Mouse (Mus musculus): ENCODE results near the gene Ttc7b. TPM values are rescaled to one million over a fixed set of nuclear protein-coding genes. Genes with fewer than 3 reads are reported as not detected.

Gene Ttc7b
- polyA plus RNA-seq, 1 experiment from 2014 or later, result 4.6 TPM

DNA sequence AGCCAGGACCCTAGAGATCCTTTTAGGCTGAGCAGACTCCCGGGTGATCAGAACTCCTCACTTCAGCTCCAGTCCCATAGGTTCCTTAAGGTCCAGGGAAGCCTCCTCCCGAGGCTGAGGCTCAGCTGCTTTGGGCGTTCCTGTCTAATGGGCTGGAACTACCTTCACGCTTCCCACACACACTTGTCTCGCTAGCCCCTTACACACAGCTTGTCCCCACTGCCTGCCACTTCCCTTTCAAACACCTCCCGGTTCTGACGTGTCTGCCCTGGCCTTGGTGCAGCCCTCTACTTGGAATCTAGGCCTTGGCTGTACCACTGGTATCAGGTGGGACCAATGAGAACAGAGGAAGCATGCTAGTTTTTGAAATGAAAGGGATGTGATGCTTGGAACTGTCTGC, 38.4 kb downstream of the Ttc7b start:
- H3K9me3 ChIP-seq, result no peaks in the 10 kb centered on the region
- no peaks in the 10 kb centered on the region; the same call in 1 of the 2 replicates for H3K36me3 ChIP-seq
- WGBS, result 77% methylated on average over 7 of the region's 7 CpGs
- H3K4me1 ChIP-seq, result peaks cover 10% of the 10 kb centered on the region; the same call in 1 of the 2 replicates
- H3K4me3 ChIP-seq, result no peak overlapping the region
- H3K4me2 ChIP-seq, result no peak overlapping the region
- H3K27me3 ChIP-seq, result no peaks in the 10 kb centered on the region
- H3K9ac ChIP-seq, result no peak overlapping the region
- no peak for ATAC-seq (ENCODE audit: borderline replicate concordance, extremely low read depth, low FRiP score, low TSS enrichment)
- H3K27ac ChIP-seq, result no peak overlapping the region

- no peak overlapping the region for H3K4me3 ChIP-seq
- H3K27me3 ChIP-seq, result no peaks in the 10 kb centered on the region
- H3K36me3 ChIP-seq, result no peaks in the 10 kb centered on the region; the same call in 1 of the 2 replicates
- no peak for ATAC-seq (ENCODE audit: borderline replicate concordance, extremely low read depth, low FRiP score, low TSS enrichment)
- no peaks in the 10 kb centered on the region for H3K9me3 ChIP-seq
- H3K4me1 ChIP-seq, result peaks cover 10% of the 10 kb centered on the region; the same call in 1 of the 2 replicates
- WGBS, result 80% methylated on average over 8 of the region's 8 CpGs
- no peak overlapping the region for H3K27ac ChIP-seq
- H3K9ac ChIP-seq, result no peak overlapping the region
- no peak overlapping the region for H3K4me2 ChIP-seq
Measured at GRCm38 (mm10) chr12:100481443-100482026, 39.1 kb downstream of the Ttc7b start.

DNA sequence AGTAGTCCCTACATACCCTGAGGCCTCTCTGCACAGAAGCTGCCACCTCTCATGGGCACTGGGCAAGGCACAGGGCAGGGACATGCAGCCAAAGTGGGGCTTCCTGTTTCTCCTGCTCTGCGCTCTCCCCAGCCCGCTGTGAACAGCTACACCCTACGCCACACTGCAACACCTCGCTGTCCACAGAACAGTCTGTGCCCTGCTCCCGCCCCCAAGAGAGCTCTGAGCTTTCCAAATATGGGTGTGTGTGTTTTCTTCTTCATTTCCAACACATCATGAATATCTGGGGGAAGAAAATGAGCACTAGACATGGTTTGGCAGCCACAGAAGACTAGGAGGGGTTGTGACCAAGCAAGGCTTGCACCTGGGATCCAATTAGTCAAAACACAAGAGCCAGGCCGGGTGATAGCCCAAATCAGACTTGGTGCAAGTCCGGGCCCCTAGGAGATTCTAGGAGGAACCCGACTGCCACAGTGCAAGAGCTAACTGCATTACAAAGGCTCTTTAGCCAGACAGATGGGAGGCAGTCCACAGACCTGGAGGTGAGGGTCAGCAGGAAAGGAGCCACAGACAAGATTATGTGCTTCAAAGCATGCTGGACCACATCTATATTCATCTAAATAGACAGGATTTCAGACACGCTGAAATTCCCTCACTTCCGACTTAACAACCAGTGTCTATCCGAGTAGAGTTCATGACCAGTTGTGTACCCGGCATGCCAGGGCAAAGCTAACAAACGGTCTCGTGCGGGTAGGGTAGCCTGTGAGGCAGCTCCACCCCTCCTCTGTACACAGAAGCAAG, 39.8 kb downstream of the Ttc7b start:
- peak; percentile 55; the same call in 1 of the 2 replicates for ATAC-seq (ENCODE audit: borderline replicate concordance, extremely low read depth, low FRiP score, low TSS enrichment)
- peaks cover 11% of the 10 kb centered on the region; the same call in 1 of the 2 replicates for H3K4me1 ChIP-seq
- H3K27me3 ChIP-seq, result no peaks in the 10 kb centered on the region
- H3K9ac ChIP-seq, result no peak overlapping the region
- 0 out of 2 replicates have a peak overlapping the region, but pooled peaks have one; percentile 15 for H3K27ac ChIP-seq
- H3K9me3 ChIP-seq, result no peaks in the 10 kb centered on the region
- WGBS, result 77% methylated on average over 15 of the region's 15 CpGs
- H3K36me3 ChIP-seq, result no peaks in the 10 kb centered on the region; the same call in 1 of the 2 replicates
- no peak overlapping the region for H3K4me3 ChIP-seq
- H3K4me2 ChIP-seq, result no peak overlapping the region

GRCm38 (mm10) chr12:100479892-100480621, 40.6 kb downstream of the Ttc7b start:
- WGBS, result 34% methylated on average over 7 of the region's 7 CpGs

DNA sequence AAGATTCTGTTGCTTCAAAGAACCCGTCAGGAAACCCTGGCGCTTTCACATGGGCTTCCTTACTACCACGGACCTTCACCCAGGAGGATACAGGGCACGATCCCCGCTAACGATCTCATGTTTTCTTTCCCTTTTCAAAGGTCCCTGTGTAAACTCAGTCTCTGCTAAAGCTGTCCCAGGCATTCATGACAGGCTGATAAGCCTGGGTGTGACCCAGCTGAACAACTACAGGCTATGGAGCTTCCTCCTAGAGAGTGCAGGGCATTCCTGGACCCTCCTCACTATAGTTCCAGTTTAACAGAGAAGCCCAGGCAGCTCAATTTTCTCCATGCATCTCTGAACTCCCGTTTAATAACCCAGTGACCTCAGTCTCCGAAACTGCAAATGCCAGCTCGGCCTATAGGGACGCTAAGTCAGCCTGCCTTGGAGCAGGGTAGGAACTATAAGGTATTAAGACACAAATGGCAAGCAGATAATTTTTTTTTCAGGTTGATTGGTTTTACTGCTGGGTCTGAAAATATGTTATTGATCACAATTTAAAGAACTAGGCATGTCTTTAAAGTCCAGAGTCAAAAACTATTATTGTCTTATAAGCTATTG, 41.3 kb downstream of the Ttc7b start:
- H3K4me3 ChIP-seq, result no peak overlapping the region
- peaks cover 14% of the 10 kb centered on the region; the same call in 1 of the 2 replicates for H3K4me1 ChIP-seq
- ATAC-seq (ENCODE audit: borderline replicate concordance, extremely low read depth, low FRiP score, low TSS enrichment), result no peak
- H3K9ac ChIP-seq, result no peak overlapping the region
- WGBS, result 56% methylated on average over 10 of the region's 10 CpGs
- no peaks in the 10 kb centered on the region for H3K27me3 ChIP-seq
- H3K4me2 ChIP-seq, result no peak overlapping the region
- no peaks in the 10 kb centered on the region; the same call in 1 of the 2 replicates for H3K36me3 ChIP-seq
- H3K27ac ChIP-seq, result no peak overlapping the region
- H3K9me3 ChIP-seq, result no peaks in the 10 kb centered on the region

More at GRCm38 (mm10) chr12:100479892-100480621, 40.6 kb downstream of the Ttc7b start:
- Histone ChIP-seq H3K27me3 (no peaks in the 10 kb centered on the region), H3K9ac (no peak overlapping the region), H3K4me1 (peaks cover 14% of the 10 kb centered on the region; the same call in 1 of the 2 replicates), H3K36me3 (no peaks in the 10 kb centered on the region; the same call in 1 of the 2 replicates), H3K4me3 (no peak overlapping the region), H3K9me3 (no peaks in the 10 kb centered on the region), H3K27ac (no peak overlapping the region), H3K4me2 (no peak overlapping the region)
- 0 out of 2 replicates have a peak, but pooled peaks have one; percentile 12 for ATAC-seq (ENCODE audit: borderline replicate concordance, extremely low read depth, low FRiP score, low TSS enrichment)

- no peaks in the 10 kb centered on the region for H3K9me3 ChIP-seq
Measured at GRCm38 (mm10) chr12:100478615-100479014, 42.0 kb downstream of the Ttc7b start.

DNA sequence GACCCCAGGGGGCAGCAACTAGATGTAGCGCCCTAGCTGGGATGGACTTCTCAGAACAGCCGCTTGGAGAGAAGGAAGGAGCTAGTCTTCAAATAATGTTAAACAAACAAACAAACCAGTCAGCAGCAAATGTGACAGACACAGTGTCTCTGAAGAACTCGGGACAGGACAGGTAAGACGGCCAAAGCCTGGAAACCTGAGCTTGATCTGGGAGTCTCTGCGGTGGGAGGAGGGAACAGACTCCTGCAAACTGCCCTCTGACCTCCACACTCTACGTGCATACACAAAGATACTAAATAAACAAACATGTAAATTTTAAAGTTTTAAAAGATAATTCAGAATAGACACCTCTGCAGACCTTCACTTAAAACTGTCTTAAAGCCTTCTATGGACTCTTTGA, 42.5 kb downstream of the Ttc7b start:
- ATAC-seq (ENCODE audit: borderline replicate concordance, extremely low read depth, low FRiP score, low TSS enrichment), result no peak
- no peak overlapping the region for H3K4me2 ChIP-seq
- no peaks in the 10 kb centered on the region for H3K27me3 ChIP-seq
- H3K4me3 ChIP-seq, result no peak overlapping the region
- peaks cover 14% of the 10 kb centered on the region; the same call in 1 of the 2 replicates for H3K4me1 ChIP-seq
- H3K9me3 ChIP-seq, result no peaks in the 10 kb centered on the region
- H3K36me3 ChIP-seq, result no peaks in the 10 kb centered on the region
- H3K27ac ChIP-seq, result no peak overlapping the region
- 54% methylated on average over 6 of the region's 6 CpGs for WGBS
- H3K9ac ChIP-seq, result no peak overlapping the region

More at GRCm38 (mm10) chr12:100478615-100479014, 42.0 kb downstream of the Ttc7b start:
- ATAC-seq (ENCODE audit: borderline replicate concordance, extremely low read depth, low FRiP score, low TSS enrichment), result no peak
- Histone ChIP-seq H3K9ac (no peak overlapping the region), H3K4me2 (no peak overlapping the region), H3K27me3 (no peaks in the 10 kb centered on the region), H3K36me3 (no peaks in the 10 kb centered on the region), H3K4me3 (no peak overlapping the region), H3K27ac (no peak overlapping the region), H3K4me1 (peaks cover 14% of the 10 kb centered on the region; the same call in 1 of the 2 replicates)
- WGBS, result 78% methylated on average over 6 of the region's 6 CpGs

DNA sequence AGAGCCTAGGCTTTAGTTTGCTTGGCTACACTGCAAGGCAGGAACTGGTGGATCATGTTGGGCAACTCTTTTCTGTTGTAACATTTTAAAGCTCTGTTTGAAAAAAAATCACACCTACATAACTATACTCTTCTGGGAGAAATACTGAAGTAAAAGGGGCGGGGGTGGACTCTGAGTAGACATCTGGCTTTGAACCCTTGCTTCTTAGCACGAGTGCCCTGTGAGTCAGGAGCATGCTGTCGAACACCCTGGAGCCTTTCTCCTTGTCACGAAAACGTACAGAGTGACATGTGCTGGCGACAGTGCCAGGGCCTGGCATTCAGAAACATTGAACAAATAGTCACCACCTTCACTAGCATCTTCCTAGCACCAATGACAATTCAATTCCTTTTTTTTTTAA, 43.2 kb downstream of the Ttc7b start:
- H3K9ac ChIP-seq, result no peak overlapping the region
- no peaks in the 10 kb centered on the region for H3K36me3 ChIP-seq
- no peak overlapping the region for H3K4me3 ChIP-seq
- no peak overlapping the region for H3K27ac ChIP-seq
- peaks cover 14% of the 10 kb centered on the region; the same call in 1 of the 2 replicates for H3K4me1 ChIP-seq
- no peak for ATAC-seq (ENCODE audit: borderline replicate concordance, extremely low read depth, low FRiP score, low TSS enrichment)
- no peak overlapping the region for H3K4me2 ChIP-seq
- 73% methylated on average over 6 of the region's 6 CpGs for WGBS
- no peaks in the 10 kb centered on the region for H3K9me3 ChIP-seq
- no peaks in the 10 kb centered on the region for H3K27me3 ChIP-seq

DNA sequence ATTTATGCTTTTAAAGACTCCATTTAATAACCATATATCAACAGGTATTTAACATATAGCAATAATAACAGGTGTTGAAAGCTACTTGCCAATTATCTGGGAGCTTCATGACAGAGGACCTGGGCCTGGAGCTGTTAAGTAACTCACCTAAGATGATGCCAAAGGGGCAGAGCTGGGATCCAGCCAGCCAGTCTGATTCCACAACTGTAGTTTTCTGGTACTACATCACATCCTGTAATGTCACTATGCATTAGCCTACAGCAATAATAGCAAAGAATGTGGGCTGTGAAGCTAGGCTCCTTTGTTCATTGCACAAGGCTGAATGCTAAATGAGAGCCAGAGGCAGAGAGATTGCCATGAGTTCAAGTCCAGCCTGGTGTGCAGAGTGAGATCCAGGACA, 44.3 kb downstream of the Ttc7b start:
- no peak overlapping the region for H3K4me2 ChIP-seq
- H3K27ac ChIP-seq, result no peak overlapping the region
- H3K9ac ChIP-seq, result no peak overlapping the region
- no peaks in the 10 kb centered on the region for H3K36me3 ChIP-seq
- H3K27me3 ChIP-seq, result no peaks in the 10 kb centered on the region
- ATAC-seq (ENCODE audit: borderline replicate concordance, extremely low read depth, low FRiP score, low TSS enrichment), result no peak
- H3K9me3 ChIP-seq, result no peaks in the 10 kb centered on the region
- peaks cover 14% of the 10 kb centered on the region; the same call in 1 of the 2 replicates for H3K4me1 ChIP-seq
- H3K4me3 ChIP-seq, result no peak overlapping the region

GRCm38 (mm10) chr12:100475489-100475888, 45.1 kb downstream of the Ttc7b start:
- Histone ChIP-seq H3K27me3 (no peaks in the 10 kb centered on the region), H3K9me3 (no peaks in the 10 kb centered on the region), H3K36me3 (no peaks in the 10 kb centered on the region), H3K27ac (no peak overlapping the region; the same call in 1 of the 2 replicates), H3K4me2 (no peak overlapping the region), H3K9ac (no peak overlapping the region), H3K4me3 (no peak overlapping the region), H3K4me1 (peaks cover 12% of the 10 kb centered on the region; the same call in 1 of the 2 replicates)
- WGBS, result 71% methylated on average over 3 of the region's 3 CpGs
- no peak for ATAC-seq (ENCODE audit: borderline replicate concordance, extremely low read depth, low FRiP score, low TSS enrichment)

- H3K4me2 ChIP-seq, result no peak overlapping the region
- ATAC-seq (ENCODE audit: borderline replicate concordance, extremely low read depth, low FRiP score, low TSS enrichment), result no peak
- no peaks in the 10 kb centered on the region for H3K9me3 ChIP-seq
- WGBS, result 83% methylated on average over 3 of the region's 3 CpGs
- no peaks in the 10 kb centered on the region for H3K27me3 ChIP-seq
- H3K27ac ChIP-seq, result no peak overlapping the region
- H3K4me1 ChIP-seq, result peaks cover 8% of the 10 kb centered on the region; the same call in 1 of the 2 replicates
- no peak overlapping the region for H3K9ac ChIP-seq
- no peaks in the 10 kb centered on the region for H3K36me3 ChIP-seq
- no peak overlapping the region for H3K4me3 ChIP-seq
Measured at GRCm38 (mm10) chr12:100474661-100475321, 45.8 kb downstream of the Ttc7b start.
